Mouse (Mus musculus): ENCODE measurements around the gene Pink1. TPM values are rescaled to one million over a fixed set of nuclear protein-coding genes. Genes with fewer than 3 reads are reported as not detected.

The Pink1 gene
- polyA plus RNA-seq, 1 experiment: 92.7 TPM

DNA sequence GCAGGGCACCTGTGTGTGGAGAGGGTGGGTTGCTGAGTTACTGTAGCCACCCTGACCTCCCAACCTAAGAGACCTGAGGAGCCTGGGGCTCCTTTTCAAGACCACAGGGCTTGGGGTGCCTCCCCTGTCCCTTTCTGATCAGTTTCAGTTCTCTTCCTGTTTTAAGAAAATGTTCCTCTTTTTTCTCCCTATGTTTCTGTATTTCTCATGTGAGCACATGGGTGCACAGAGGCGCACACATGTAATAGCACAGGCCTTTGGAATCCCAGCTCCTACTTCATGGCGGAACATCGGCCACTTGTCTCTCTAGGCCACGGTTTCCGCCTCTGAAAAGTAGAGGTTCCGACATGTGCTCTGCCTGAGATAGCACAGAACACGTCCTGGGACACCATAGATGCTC is 37.4 kb downstream of the Pink1 start:
- TF ChIP-seq CTCF (IDR thresholded peaks at IDR 0.05; ENCODE audit: borderline replicate concordance, extremely low read depth, insufficient read depth, insufficient read length) (no peak), POLR2A (IDR thresholded peaks at IDR 0.05; ENCODE audit: borderline replicate concordance, extremely low read depth, insufficient read depth, insufficient read length, poor library complexity, severe bottlenecking) (no peak)

DNA sequence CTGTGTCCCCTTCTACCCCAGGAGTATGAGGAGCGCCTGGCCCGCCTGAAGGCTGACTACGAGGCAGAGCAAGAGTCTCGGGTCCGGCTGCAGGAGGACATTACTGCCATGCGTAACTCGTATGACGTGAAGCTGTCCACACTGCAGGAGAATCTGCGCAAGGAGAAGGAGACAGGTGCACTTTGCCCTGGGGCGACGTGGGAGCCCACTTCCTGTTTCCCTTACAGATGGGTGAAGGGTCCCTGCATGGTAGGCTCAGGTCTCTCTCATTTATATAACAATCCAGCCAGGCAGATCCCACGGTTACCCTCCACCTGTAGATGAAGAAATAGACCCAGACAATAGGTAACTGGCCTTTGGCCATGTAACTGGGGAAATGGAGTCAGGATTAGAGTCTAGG is 39.7 kb downstream of the Pink1 start:
- TF ChIP-seq CTCF (IDR thresholded peaks at IDR 0.05; ENCODE audit: borderline replicate concordance, extremely low read depth, insufficient read depth, insufficient read length) (no peak), POLR2A (IDR thresholded peaks at IDR 0.05; ENCODE audit: borderline replicate concordance, extremely low read depth, insufficient read depth, insufficient read length, poor library complexity, severe bottlenecking) (no peak)

More for the DNA sequence above, 37.4 kb downstream of the Pink1 start:
- DNase-seq (ENCODE audit: low read depth): no peak

DNA sequence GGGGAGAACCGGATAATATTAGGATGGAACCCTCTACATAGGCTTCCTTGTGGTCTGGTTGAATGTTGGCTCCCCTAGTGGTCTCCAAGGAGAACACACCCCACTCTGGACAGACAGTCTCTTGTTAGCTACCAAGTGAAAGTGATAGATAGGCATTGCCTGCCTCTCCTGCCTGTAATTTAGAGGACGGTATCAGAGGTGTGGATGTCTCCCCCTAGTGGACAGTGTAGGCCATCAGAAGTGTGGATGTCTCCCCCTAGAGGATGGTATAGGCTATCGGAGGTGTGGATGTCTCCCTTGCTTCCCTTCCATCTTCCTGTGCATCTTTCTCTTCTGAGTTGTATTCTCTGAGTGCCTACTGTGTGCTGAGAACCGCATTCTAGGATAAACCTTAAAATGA is 43.3 kb downstream of the Pink1 start:
- peak; percentile 83; the same call in 1 of the 2 replicates for TF ChIP-seq CTCF (IDR thresholded peaks at IDR 0.05; ENCODE audit: borderline replicate concordance, extremely low read depth, insufficient read depth, insufficient read length)
- no peak for TF ChIP-seq POLR2A (IDR thresholded peaks at IDR 0.05; ENCODE audit: borderline replicate concordance, extremely low read depth, insufficient read depth, insufficient read length, poor library complexity, severe bottlenecking)

More for the DNA sequence above, 39.7 kb downstream of the Pink1 start:
- DNase-seq (ENCODE audit: low read depth): no peak

DNA sequence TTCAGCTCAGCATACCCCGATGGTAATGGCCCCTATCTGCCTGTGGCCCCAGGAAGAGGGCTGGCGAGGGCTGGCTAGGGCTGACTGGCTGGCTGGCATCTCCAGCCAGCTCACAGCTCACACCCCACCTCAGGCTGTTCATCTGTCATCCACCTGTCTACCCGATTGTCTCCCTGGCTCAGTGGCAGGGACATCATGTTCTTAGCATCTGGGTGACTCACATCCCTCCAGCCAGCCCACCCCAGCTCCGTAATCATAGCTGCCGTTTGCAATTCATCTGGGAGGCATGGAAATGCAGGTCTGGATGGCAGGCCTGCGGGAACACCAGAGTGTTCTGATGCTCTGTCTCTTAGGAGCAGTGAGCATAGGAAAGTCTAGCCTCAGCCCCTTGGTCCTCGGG is 47.8 kb downstream of the Pink1 start:
- no peak for TF ChIP-seq CTCF (IDR thresholded peaks at IDR 0.05; ENCODE audit: borderline replicate concordance, extremely low read depth, insufficient read depth, insufficient read length)
- TF ChIP-seq POLR2A (IDR thresholded peaks at IDR 0.05; ENCODE audit: borderline replicate concordance, extremely low read depth, insufficient read depth, insufficient read length, poor library complexity, severe bottlenecking): no peak
- no peak for DNase-seq (ENCODE audit: low read depth)

More for the DNA sequence above, 43.3 kb downstream of the Pink1 start:
- peak; percentile 90 for DNase-seq (ENCODE audit: low read depth)

DNA sequence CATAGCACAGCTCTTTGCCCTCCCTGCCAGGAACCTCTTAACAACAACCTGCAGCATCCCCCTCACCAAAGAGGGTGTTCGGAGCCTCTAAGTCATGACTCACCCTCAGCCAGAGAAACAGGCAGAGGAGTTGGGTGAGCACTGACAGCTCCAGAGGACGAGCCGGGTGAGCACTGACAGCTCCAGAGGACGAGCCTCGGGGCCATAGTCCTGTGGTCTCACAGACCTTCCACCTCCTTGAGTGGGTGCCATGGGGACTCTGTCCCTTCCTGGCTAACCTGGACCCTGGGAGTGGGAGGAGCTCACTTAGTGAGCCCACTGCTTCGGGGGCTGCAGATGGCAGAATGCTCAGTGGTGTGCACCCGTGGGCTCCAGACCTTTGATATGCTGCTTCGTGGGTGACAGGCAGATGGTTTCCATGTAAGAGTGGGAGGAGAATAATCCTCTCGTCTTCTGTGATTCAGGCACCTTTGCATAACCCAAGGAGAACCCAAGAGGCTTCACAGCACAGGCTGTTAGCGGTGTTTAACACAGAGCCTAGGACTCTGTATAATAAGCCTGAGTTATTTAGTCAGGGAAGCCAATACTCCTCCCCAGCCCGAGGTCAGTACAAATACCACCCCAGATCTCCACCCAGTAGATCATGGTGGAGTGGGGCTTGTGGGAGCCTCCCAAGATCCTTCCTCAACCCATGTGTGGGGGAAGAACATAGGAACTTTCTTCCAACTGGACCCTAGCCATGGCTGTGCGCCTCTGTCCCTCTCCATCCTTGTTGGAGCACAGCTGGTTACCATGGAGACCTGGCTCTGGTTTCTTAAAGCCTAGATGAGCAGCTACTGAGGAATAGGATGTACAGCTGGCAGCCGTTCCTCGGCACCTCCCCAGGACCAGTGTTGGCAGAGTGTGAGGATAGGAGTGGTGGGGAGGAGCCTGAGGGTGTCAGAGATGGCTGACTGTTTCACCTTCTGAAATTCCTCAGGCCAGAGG is 53.8 kb downstream of the Pink1 start:
- no peak for TF ChIP-seq CTCF (IDR thresholded peaks at IDR 0.05; ENCODE audit: borderline replicate concordance, extremely low read depth, insufficient read depth, insufficient read length)
- no peak for TF ChIP-seq POLR2A (IDR thresholded peaks at IDR 0.05; ENCODE audit: borderline replicate concordance, extremely low read depth, insufficient read depth, insufficient read length, poor library complexity, severe bottlenecking)
- DNase-seq (ENCODE audit: low read depth): peak; percentile 70

DNA sequence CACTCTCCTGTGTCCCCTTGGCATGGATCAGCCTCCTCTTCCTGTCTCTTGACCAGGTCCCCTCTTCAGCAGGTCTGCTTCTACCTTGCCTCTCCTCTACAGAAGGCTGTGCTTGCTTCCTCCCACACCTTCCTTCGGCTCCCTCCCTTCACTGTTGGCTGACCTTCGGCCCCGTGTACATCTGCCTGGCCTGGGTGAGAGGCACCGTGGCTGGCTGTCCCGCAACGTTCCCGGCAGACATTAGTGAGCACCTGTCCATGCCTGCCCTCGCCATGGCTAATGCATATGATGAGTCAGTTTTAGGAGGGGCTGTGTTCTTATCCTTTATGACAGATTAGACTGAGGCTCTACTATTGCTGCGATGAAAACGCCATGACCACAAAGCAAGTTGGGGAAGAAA is 58.2 kb downstream of the Pink1 start:
- TF ChIP-seq POLR2A (IDR thresholded peaks at IDR 0.05; ENCODE audit: borderline replicate concordance, extremely low read depth, insufficient read depth, insufficient read length, poor library complexity, severe bottlenecking) (no peak), CTCF (IDR thresholded peaks at IDR 0.05; ENCODE audit: borderline replicate concordance, extremely low read depth, insufficient read depth, insufficient read length) (no peak)
- DNase-seq (ENCODE audit: low read depth): no peak

Other genes with a start within 250 kb of the Pink1 start
- gene Hp1bp3, start 110.0 kb downstream of the Pink1 start, polyA plus RNA-seq (2012; rRNA removed): 197 and 200 TPM in 2 replicates
- 19.3 and 22.5 TPM in 2 replicates for gene Sh2d5, start 75.9 kb downstream of the Pink1 start, polyA plus RNA-seq (2012; rRNA removed)
- gene Kif17, start 75.9 kb downstream of the Pink1 start, polyA plus RNA-seq (2012; rRNA removed): 2.1 and 3.9 TPM in 2 replicates
- 152 and 167 TPM in 2 replicates for gene Ddost, start 21.6 kb downstream of the Pink1 start, polyA plus RNA-seq (2012; rRNA removed)
- 1.9 and 3.2 TPM in 2 replicates for gene Cda, start 41.7 kb upstream of the Pink1 start, polyA plus RNA-seq (2012; rRNA removed)
- gene Fam43b, start 70.2 kb upstream of the Pink1 start, polyA plus RNA-seq (2012; rRNA removed): 2.9 and 4.3 TPM in 2 replicates
- 14.5 and 19.6 TPM in 2 replicates for gene Mul1, start 108.4 kb upstream of the Pink1 start, polyA plus RNA-seq (2012; rRNA removed)
- gene Camk2n1, start 128.0 kb upstream of the Pink1 start, polyA plus RNA-seq (2012; rRNA removed): 28.3 and 37.4 TPM in 2 replicates

Data from brain, embryonic 14.5 days (tissue).